Mouse (Mus musculus) embryonic facial prominence, embryonic 12.5 days (tissue): ENCODE results near the gene Ccdc157. TPM values are rescaled to one million over a fixed set of nuclear protein-coding genes. Genes with fewer than 3 reads are reported as not detected.

ENCODE experiments used
- ATAC-seq: fragments of 200-750 bp; cut with Nextera tagmentation; 2 replicates; pipeline ENCODE4 v1.8.0; 2017; ENCODE audit not compliant: insufficient number of reproducible peaks, insufficient read depth, low FRiP score, low TSS enrichment
- H3K27ac ChIP-seq: fragments of 300-500 bp; sonication (generic); 2 replicates; pipeline ENCODE4 v1.5.1; 2016; ENCODE audit warnings: mild to moderate bottlenecking
- H3K27me3 ChIP-seq: fragments of 300-500 bp; sonication (generic); 2 replicates; pipeline ENCODE4 v1.6.1; 2016; ENCODE audit warnings: mild to moderate bottlenecking, moderate library complexity
- H3K36me3 ChIP-seq: fragments of 300-500 bp; sonication (generic); 2 replicates; pipeline ENCODE4 v1.6.1; 2016; ENCODE audit warnings: mild to moderate bottlenecking
- H3K4me1 ChIP-seq: fragments of 300-500 bp; sonication (generic); 2 replicates; pipeline ENCODE4 v1.6.1; 2016
- H3K4me2 ChIP-seq: fragments of 300-500 bp; sonication (generic); replicated peaks from 2 replicates; pipeline ENCODE4 v1.6.1; 2016; ENCODE audit warnings: mild to moderate bottlenecking, moderate library complexity
- H3K4me3 ChIP-seq: fragments of 300-500 bp; sonication (generic); 2 replicates; pipeline ENCODE4 v1.5.1; 2016; ENCODE audit warnings: mild to moderate bottlenecking
- H3K9ac ChIP-seq: fragments of 300-500 bp; sonication (generic); 2 replicates; pipeline ENCODE4 v1.6.1; 2016; ENCODE audit warnings: mild to moderate bottlenecking, moderate library complexity
- H3K9me3 ChIP-seq: fragments of 300-500 bp; sonication (generic); 2 replicates; pipeline ENCODE4 v1.6.1; 2016; ENCODE audit warnings: mild to moderate bottlenecking, moderate library complexity
- WGBS: fragments of 180-500 bp; shearing (Covaris S2); methylation state at CpG from one replicate; pipeline ENCODE4 v1.1.7; 2016; 5-methylcytosine and 5-hydroxymethylcytosine counted together
- polyA plus RNA-seq: library from polyadenylated mRNA; unstranded; fragments of >200 nt; fragmentation: Nextera tagmentation; extraction: Ambion mirVana; gene quantifications from 2 replicates; pipeline ENCODE4 v1.2.1, GENCODE M21; 2016

Ccdc157 gene
- 9.3 and 10.7 TPM in 2 replicates for polyA plus RNA-seq

DNA sequence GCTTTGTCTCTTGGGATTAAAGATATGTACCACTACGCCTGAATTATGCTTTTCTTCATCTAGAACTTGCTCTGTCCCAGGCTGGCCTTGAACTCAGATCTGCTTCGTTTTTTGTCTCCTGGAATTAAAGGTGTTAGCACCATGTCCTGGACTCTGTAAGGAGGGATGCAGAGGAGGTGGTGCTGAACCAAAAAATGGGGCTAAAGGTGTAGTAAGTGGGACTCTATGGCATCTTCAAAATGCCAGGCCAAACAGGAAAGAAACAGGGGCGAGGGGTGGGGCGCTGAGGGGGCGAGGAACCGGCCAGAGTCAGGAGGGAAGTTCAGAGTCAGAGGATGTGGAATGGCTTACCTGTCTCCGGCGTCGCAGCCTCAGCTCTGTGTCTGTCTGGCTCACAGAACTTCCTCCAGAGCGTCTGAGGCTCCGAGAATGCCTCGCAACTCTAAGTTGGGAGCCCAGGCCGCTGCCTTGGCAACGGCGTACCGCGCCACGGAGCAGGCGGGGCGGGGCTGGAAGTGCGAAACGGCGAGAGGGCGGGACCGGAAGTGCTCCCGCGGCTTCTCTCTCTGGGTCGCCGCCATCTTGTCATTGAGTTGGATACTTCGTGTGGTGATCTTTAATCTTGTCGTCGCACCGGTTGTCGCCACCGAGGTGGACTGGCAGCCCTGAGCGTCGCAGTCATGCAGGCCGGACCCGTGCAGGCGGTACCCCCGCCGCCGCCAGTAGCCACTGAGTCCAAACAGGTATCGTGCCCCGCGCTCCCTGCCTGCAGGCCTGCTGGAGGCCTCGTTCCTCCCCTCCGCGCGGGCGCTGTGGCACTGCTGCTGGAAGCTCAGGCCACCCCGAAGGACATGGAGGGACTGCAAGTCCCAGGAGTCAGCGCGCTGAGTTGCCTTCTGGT lies at the start of gene Ccdc157, which contains the start of gene Sf3a1:
Gene Ccdc157, minus strand, starts transcription at position 486 of the 901 bp plus-strand sequence.
Gene Sf3a1, plus strand, starts transcription at position 543 of the 901 bp plus-strand sequence.
- H3K36me3 ChIP-seq: peaks cover 34% of the 10 kb centered on the region
- peak within 1 kb of the TSS; percentile 74 for H3K27ac ChIP-seq
- ATAC-seq: peak; percentile 95
- peaks cover 39% of the 10 kb centered on the region for H3K4me1 ChIP-seq
- H3K9ac ChIP-seq: peak within 1 kb of the TSS; percentile 76
- H3K9me3 ChIP-seq: no peaks in the 10 kb centered on the region
- no peaks in the 10 kb centered on the region for H3K27me3 ChIP-seq
- peak within 1 kb of the TSS; percentile 96 for H3K4me2 ChIP-seq
- under 1% methylated on average over 54 of the region's 54 CpGs for WGBS
- peak within 1 kb of the TSS; percentile 78 for H3K4me3 ChIP-seq

DNA sequence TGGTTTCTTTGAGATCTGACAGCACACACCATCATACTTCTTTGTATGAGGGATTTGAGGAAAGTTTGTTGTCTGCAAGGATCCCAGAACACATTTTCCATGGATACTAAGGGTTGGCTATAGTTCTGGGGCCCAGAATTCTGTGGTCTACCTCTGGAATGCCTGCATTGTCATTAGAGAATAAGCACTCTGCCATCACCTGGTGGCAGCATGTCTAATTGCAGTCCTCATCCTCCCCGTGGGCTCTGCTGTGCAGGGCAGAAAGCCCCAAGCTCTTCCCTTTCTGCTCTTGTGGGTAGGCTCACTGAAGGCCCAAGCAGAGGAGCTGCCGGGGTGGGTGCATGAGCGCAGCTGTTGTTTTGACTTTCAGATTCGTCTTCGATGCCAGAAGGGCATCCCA lies 49.5 kb upstream of the Ccdc157 start:
- H3K36me3 ChIP-seq: peaks cover 69% of the 10 kb centered on the region
- no peak for ATAC-seq
- WGBS: 78% methylated on average over 5 of the region's 5 CpGs

DNA sequence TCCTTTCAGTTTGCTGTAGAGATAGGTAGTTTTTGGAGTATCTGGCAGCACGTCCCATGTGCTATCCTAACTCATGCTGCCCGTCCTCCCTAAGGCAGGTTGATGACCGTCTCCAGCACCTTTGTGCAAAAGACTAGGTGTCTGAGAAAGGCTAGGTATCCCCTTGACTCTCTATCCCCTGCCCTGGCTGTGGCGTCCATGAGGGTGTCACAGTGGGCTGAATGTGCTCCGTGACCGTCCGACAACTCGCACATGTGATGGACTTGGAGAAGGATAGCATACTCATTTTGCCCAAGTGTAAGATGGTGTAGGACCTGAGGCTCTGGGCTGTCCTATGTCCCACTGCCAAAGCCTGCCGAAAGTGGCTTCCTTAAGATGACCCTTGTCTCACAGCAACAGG lies 47.6 kb upstream of the Ccdc157 start:
- peaks cover 52% of the 10 kb centered on the region for H3K36me3 ChIP-seq
- WGBS: 89% methylated on average over 9 of the region's 9 CpGs
- H3K9ac ChIP-seq: no peak overlapping the region
- H3K9me3 ChIP-seq: no peaks in the 10 kb centered on the region
- H3K27me3 ChIP-seq: no peaks in the 10 kb centered on the region
- no peak for ATAC-seq
- H3K4me2 ChIP-seq: no peak overlapping the region
- H3K4me3 ChIP-seq: no peak overlapping the region
- no peaks in the 10 kb centered on the region for H3K4me1 ChIP-seq
- no peak overlapping the region for H3K27ac ChIP-seq

More for the DNA sequence above, 49.5 kb upstream of the Ccdc157 start:
- no peak overlapping the region for H3K4me3 ChIP-seq
- H3K9me3 ChIP-seq: no peaks in the 10 kb centered on the region
- no peak overlapping the region for H3K27ac ChIP-seq
- H3K9ac ChIP-seq: no peak overlapping the region
- no peaks in the 10 kb centered on the region for H3K27me3 ChIP-seq
- H3K4me2 ChIP-seq: no peak overlapping the region
- no peaks in the 10 kb centered on the region for H3K4me1 ChIP-seq

DNA sequence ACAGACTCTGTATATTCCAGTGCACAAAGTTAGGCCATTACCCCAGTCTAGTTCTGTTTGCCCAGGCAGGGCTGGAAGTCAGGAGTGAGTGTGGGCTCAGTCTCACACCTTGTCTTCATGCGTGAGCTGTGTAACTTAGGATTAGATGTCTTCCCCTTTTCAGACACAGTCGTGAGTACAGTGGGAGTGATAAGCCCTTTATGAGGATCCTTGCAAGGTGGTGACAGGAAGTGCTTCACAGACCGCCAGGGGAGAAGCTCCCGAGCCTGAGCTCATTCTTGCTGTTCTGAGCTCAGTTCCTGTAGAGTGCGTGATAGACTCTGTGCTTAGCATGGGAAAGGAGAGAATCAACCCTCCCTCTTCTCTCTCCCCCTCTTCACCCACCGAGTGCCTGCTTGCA lies 46.5 kb upstream of the Ccdc157 start:
- peaks cover 44% of the 10 kb centered on the region for H3K36me3 ChIP-seq
- H3K4me2 ChIP-seq: no peak overlapping the region
- H3K9me3 ChIP-seq: no peaks in the 10 kb centered on the region
- H3K4me1 ChIP-seq: 0 out of 2 replicates have a peak, but pooled peaks cover 4% of the 10 kb centered on the region
- no peak for ATAC-seq
- no peaks in the 10 kb centered on the region for H3K27me3 ChIP-seq
- no peak overlapping the region for H3K4me3 ChIP-seq
- H3K9ac ChIP-seq: no peak overlapping the region
- H3K27ac ChIP-seq: no peak overlapping the region
- whole genome bisulfite sequencing: 74% methylated on average over 6 of the region's 6 CpGs

DNA sequence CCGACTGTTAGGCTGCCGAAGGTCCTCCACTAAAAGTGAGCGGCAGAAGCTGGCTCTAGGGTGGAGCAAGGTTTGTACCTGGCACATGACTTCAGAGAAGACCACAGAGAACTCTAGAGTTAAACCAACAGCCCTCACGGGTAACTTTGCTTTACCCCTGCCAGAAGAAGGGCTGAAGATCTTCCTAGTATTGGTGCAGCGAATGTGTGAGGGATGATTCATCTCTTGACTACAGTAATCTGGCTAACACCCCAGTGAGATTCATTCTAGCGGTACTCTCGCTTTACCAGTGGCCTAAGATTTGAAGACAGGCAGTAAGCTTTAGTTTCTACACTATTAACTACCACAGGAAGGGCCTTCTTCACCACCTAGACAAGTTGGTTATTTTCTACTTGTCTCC lies 45.9 kb upstream of the Ccdc157 start:
- peaks cover 41% of the 10 kb centered on the region for H3K36me3 ChIP-seq
- no peak overlapping the region for H3K4me3 ChIP-seq
- H3K9ac ChIP-seq: no peak overlapping the region
- H3K4me2 ChIP-seq: no peak overlapping the region
- no peak for ATAC-seq
- no peak overlapping the region for H3K27ac ChIP-seq
- H3K9me3 ChIP-seq: no peaks in the 10 kb centered on the region
- 88% methylated on average over 7 of the region's 7 CpGs for WGBS
- H3K27me3 ChIP-seq: no peaks in the 10 kb centered on the region
- H3K4me1 ChIP-seq: 0 out of 2 replicates have a peak, but pooled peaks cover 4% of the 10 kb centered on the region

DNA sequence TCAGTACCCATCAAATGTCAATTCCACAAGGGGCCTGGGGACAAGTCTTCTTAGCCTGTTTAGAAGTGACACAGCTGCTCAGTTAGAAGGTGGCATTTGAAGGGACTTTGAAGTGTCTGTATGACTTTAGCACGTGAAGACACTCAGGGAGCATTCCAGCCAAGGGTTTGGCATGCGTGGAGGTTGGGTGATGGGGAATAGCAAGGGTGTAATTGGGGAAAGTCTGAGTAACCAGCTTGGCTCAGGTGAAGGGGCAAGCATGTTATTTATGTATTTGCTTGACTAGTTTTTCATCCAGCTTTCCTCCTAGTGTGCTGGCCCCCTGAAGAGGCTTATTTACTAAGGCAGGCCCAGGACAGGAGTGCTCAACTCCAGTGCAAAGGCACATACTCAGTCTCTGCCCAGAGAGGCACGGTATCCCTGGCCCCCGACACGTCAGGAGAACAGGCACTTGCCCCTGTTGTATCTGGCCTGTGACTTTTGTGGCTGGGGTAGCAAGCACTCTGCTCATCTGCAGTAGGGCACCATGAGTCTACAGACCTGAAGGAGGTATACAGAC lies 45.1 kb upstream of the Ccdc157 start:
- Histone ChIP-seq H3K4me3 (no peak overlapping the region), H3K9ac (no peak overlapping the region), H3K36me3 (peaks cover 36% of the 10 kb centered on the region), H3K27ac (no peak overlapping the region), H3K4me1 (0 out of 2 replicates have a peak, but pooled peaks cover 4% of the 10 kb centered on the region), H3K9me3 (no peaks in the 10 kb centered on the region), H3K27me3 (no peaks in the 10 kb centered on the region), H3K4me2 (no peak overlapping the region)
- 87% methylated on average over 5 of the region's 5 CpGs for WGBS
- no peak for ATAC-seq

DNA sequence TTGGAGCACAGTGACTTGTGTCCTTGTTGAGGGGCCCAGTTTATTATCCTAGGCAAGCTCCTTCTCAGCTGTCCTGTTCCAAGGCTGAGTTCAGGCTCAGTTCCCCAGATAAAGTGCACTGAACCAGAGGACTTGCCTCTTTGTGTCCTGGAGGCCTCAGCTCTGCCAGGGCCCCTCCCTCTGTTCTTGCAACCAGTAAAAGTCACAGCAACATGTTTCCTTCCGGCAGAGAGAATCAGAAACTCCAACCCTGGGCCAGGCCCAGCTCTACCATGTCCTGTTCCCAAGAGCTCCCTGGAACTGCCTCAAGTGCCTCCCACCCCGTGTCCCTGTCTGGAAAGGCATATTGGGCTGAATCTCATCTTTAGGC lies 43.6 kb upstream of the Ccdc157 start:
- peaks cover 9% of the 10 kb centered on the region for H3K4me1 ChIP-seq
- no peak overlapping the region for H3K9ac ChIP-seq
- no peaks in the 10 kb centered on the region for H3K27me3 ChIP-seq
- WGBS: 66% methylated on average over 2 of the region's 2 CpGs
- peaks cover 22% of the 10 kb centered on the region for H3K36me3 ChIP-seq
- no peaks in the 10 kb centered on the region for H3K9me3 ChIP-seq
- no peak overlapping the region for H3K4me3 ChIP-seq
- H3K4me2 ChIP-seq: no peak overlapping the region
- no peak overlapping the region for H3K27ac ChIP-seq
- no peak for ATAC-seq

DNA sequence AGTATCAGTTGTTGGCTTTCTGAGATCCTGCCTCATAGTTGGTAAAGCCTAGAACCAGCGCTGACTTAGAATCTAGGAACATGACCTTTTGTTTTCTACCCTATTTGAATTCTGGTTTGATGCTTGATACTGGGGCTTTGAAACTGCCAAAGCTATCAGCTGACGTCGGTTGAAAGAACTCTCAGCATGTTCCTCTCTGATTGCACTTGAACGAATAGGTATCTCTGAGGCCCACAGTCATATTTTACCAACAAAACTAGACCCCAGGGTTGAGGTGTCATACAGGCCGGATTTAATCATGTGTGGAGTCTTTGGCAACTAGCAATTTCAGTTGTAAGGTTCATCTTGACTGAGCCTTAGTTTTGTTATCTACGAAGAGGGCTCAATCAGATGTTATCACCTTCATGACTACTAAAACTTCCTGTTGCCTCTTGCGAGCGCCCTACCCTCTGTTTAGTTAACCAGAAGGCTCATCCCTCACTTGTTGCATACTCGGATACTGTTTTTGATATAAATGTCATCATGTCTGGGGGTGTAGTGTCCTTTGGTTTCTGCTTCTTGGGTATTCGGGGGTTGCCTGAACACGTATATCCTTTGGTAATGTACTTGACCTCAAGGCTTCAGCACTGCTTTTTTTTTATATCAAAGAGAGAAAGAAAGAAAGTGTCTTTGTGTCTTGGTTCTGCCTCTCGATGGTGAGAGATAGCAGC lies 43.1 kb upstream of the Ccdc157 start:
- 81% methylated on average over 12 of the region's 12 CpGs for WGBS
- H3K27ac ChIP-seq: no peak overlapping the region
- no peak overlapping the region for H3K9ac ChIP-seq
- no peak for ATAC-seq
- no peaks in the 10 kb centered on the region for H3K9me3 ChIP-seq
- no peaks in the 10 kb centered on the region for H3K27me3 ChIP-seq
- H3K36me3 ChIP-seq: peaks cover 16% of the 10 kb centered on the region
- no peak overlapping the region for H3K4me3 ChIP-seq
- peaks cover 9% of the 10 kb centered on the region for H3K4me1 ChIP-seq
- no peak overlapping the region for H3K4me2 ChIP-seq

DNA sequence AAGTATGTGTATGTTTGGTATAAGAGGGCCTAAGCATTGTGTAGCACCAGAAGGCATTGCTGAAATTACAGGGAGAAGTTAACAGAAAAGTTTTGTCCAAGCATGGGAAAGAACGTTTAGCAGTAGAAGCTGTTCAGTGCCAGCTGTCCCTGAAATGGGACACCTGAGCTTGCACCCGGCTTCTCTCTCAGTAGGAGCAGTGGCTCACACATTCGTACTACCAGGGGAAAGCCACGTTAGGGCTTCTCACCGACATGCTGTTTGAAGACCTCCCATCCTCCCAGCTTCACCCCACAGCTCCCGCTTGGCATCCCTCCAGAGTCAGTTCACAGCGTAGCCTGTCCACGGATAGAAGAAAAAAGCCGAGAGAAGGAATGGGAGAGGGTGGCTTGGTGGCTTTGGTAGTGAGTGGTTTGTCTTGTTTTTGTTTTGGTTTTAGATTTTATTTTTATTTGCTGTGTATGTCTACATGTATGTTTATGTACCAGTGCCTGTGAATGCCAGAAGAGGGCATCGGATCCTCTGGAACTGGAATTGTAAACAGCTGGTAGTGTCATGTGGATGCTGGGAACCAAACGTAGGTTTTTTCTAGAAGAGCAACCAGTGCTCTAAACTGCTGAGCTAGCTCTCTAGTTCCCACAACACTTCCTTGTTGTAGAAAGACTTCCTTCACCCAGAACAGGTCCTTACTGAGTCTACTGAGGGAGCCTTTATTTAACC lies 42.0 kb upstream of the Ccdc157 start:
- Histone ChIP-seq H3K27ac (no peak overlapping the region), H3K36me3 (peaks cover 9% of the 10 kb centered on the region), H3K9me3 (no peaks in the 10 kb centered on the region), H3K4me1 (peaks cover 9% of the 10 kb centered on the region), H3K4me3 (no peak overlapping the region), H3K9ac (no peak overlapping the region), H3K4me2 (no peak overlapping the region), H3K27me3 (no peaks in the 10 kb centered on the region)
- ATAC-seq: no peak
- 80% methylated on average over 11 of the region's 11 CpGs for WGBS

DNA sequence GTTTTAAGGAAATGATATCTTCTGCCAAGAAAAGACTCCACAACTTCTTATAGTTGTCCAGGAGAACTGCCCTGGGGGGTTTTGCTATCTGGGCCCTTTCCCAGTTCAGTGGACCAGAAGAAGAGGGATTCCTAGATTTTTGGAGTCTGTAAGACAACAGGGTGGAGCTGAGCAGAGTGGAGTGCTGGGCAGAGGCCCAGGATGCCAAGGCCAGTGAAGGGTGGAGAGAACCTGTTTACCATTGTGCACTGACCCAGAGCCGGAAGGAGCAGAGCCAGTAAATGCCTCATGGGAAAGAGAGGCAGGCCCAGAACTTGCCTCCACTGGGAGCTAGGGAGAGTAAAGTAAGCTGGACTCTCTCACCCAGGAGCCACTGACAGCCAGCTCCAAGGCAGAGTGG lies 37.6 kb upstream of the Ccdc157 start:
- Histone ChIP-seq H3K4me3 (no peak overlapping the region), H3K27me3 (no peaks in the 10 kb centered on the region), H3K4me1 (peaks cover 28% of the 10 kb centered on the region), H3K4me2 (no peak overlapping the region), H3K36me3 (no peaks in the 10 kb centered on the region), H3K9ac (no peak overlapping the region), H3K9me3 (no peaks in the 10 kb centered on the region), H3K27ac (no peak overlapping the region)
- no peak for ATAC-seq
- 100% methylated on average over 1 of the region's 1 CpGs for WGBS

DNA sequence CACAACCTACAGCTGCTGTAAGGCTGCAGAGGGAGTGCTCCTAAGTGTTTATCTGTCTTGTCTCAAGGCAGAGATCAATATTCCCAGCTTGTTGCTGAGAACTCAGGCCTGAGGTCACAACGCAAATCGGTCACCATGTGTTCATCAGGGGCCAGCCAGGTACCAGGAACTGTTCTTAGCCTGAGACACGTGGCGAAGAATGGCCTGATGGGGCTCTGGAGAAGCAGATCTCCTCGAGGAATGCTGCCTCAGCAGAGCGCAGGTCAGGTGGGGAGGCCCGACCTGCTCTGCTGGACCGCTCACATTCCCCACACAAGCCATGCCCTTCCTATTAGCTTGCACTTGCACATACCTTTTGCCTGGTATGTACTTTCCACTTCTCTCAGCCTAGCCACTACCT lies 36.5 kb upstream of the Ccdc157 start:
- Histone ChIP-seq H3K4me2 (no peak overlapping the region), H3K36me3 (no peaks in the 10 kb centered on the region), H3K9me3 (no peaks in the 10 kb centered on the region), H3K4me3 (no peak overlapping the region), H3K9ac (no peak overlapping the region), H3K27ac (no peak overlapping the region), H3K4me1 (peaks cover 30% of the 10 kb centered on the region), H3K27me3 (no peaks in the 10 kb centered on the region)
- WGBS: 64% methylated on average over 8 of the region's 8 CpGs
- ATAC-seq: no peak
